Mouse (Mus musculus): ENCODE measurements around the gene Ccnb1ip1. TPM values are rescaled to one million over a fixed set of nuclear protein-coding genes. Genes with fewer than 3 reads are reported as not detected.

The Ccnb1ip1 gene
- total and polyA plus RNA-seq, 3 experiments, result 2.7 TPM; not detected in 2

DNA sequence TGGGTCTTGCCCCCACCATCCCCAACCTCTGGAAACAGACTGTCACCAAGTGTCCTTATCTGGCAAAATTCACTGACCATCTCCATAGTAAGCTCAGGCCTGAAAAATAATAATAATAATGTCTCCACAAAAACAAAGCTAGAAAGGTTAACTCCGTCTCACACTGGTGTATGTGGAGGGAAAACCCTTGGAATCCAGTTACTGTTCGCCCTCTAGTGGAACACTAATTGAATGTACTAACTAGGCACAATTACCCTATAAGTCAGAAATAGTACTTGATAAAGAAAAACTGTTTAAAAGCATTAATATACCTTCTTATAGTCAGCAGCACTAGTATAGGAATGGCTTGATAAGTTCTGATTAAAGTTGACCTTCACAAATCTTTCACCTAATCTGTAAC is 19.4 kb downstream of the Ccnb1ip1 start (continued):
- no peak for TF ChIP-seq HCFC1 (IDR thresholded peaks at IDR 0.05; ENCODE audit: low read depth, low read length)
- TF ChIP-seq CHD1 (IDR thresholded peaks at IDR 0.05; ENCODE audit: low read depth, low read length), result no peak
- TF ChIP-seq JUND (conservative IDR thresholded peaks at IDR 0.05; ENCODE audit: low read depth, low read length), result no peak
- TF ChIP-seq KAT2A (IDR thresholded peaks at IDR 0.05; ENCODE audit: insufficient replicate concordance, low read length), result no peak
- TF ChIP-seq PAX5 (IDR thresholded peaks at IDR 0.05; ENCODE audit: low read length), result no peak
- TF ChIP-seq JUN (IDR thresholded peaks at IDR 0.05; ENCODE audit: insufficient read depth, low read depth, low read length), result no peak

- Histone ChIP-seq H3K4me2 (ENCODE audit: insufficient read depth, low read depth, poor library complexity, severe bottlenecking) (peak within 1 kb of the TSS; percentile 93), H3K79me2 (replicated peaks; ENCODE audit: control insufficient read depth, extremely low read depth, insufficient read depth, poor library complexity, severe bottlenecking) (peaks cover 19% of the 10 kb centered on the region), H3K9ac (ENCODE audit: insufficient read depth, low read depth) (peak within 1 kb of the TSS; percentile 80), H3K27me3 (replicated peaks) (no peaks in the 10 kb centered on the region), H3K4me1 (ENCODE audit: control insufficient read depth in 1 of 2, insufficient read depth in 2 of 2) (peaks cover 3 to 17% of the 10 kb centered on the region in 2 experiments; a peak in 2 of 4 replicates), H3K9me3 (replicated peaks; ENCODE audit: low read length) (peaks cover 7% of the 10 kb centered on the region), H3K36me3 (replicated peaks in 1 of 2; ENCODE audit: control insufficient read depth in 1 of 2, insufficient read depth in 1 of 2, low read length in 1 of 2) (peaks cover 10 to 29% of the 10 kb centered on the region in 2 experiments), H3K4me3 (replicated peaks in 1 of 3; ENCODE audit: low read depth in 2 of 3, low read length in 2 of 3, poor library complexity in 1 of 3) (peak within 1 kb of the TSS; percentile 87 to 94 (median 89)), H3K27ac (ENCODE audit: insufficient read depth, low read depth) (no peak within 1 kb of the TSS)
- dilution Hi-C loops (cut with MboI; ENCODE audit: extremely low pct_ligation_motif_present, extremely low pct_unique_long_range_greater_than_20kb, low sequenced_read_pairs) (no loop called here), in situ Hi-C loops (cut with MboI; ENCODE audit: low pct_ligation_motif_present, low pct_unique_long_range_greater_than_20kb, low sequenced_read_pairs) (no loop called here)
- peak; percentile 93 for DNase-seq (ENCODE audit: extremely low read depth)
- TF ChIP-seq E2F4 (IDR thresholded peaks at IDR 0.05; ENCODE audit: insufficient replicate concordance, low read depth, low read length) (no peak), ZMIZ1 (IDR thresholded peaks at IDR 0.05; ENCODE audit: low read depth, low read length) (no peak), IRF4 (IDR thresholded peaks at IDR 0.05; ENCODE audit: low read depth, low read length) (0 out of 2 replicates have a peak, but pooled peaks have one; percentile 19), MEF2A (IDR thresholded peaks at IDR 0.05; ENCODE audit: borderline replicate concordance, low read depth, low read length) (0 out of 2 replicates have a peak, but pooled peaks have one; percentile 17), RAD21 (IDR thresholded peaks at IDR 0.05; ENCODE audit: low read depth, low read length) (no peak), NELFE (IDR thresholded peaks at IDR 0.05; ENCODE audit: low read depth, low read length) (0 out of 2 replicates have a peak, but pooled peaks have one; percentile 31), POLR2A (IDR thresholded peaks at IDR 0.05; ENCODE audit: low read depth, low read length) (peak; percentile 75), CHD2 (IDR thresholded peaks at IDR 0.05; ENCODE audit: low read length) (peak; percentile 49; the same call in 1 of the 2 replicates), SIN3A (IDR thresholded peaks at IDR 0.05; ENCODE audit: low read length) (peak; percentile 82), TCF12 (IDR thresholded peaks at IDR 0.05; ENCODE audit: low read depth, low read length) (peak; percentile 88), SMC3 (IDR thresholded peaks at IDR 0.05; ENCODE audit: low read depth, low read length) (no peak), GABPA (IDR thresholded peaks at IDR 0.05; ENCODE audit: insufficient replicate concordance, low read depth, low read length) (peak; percentile 91), TBP (conservative IDR thresholded peaks at IDR 0.05; ENCODE audit: low read depth, low read length) (peak; percentile 51; the same call in 1 of the 2 replicates), MYC (IDR thresholded peaks at IDR 0.05; ENCODE audit: low read depth, low read length) (peak; percentile 9; the same call in 1 of the 2 replicates), ZKSCAN1 (IDR thresholded peaks at IDR 0.05; ENCODE audit: borderline replicate concordance, low read depth, low read length) (no peak), HCFC1 (IDR thresholded peaks at IDR 0.05; ENCODE audit: low read depth, low read length) (peak; percentile 81), CTCF (conservative IDR thresholded peaks at IDR 0.05 in 1 of 2, IDR thresholded peaks at IDR 0.05 in 1 of 2; ENCODE audit: low read depth in 2 of 2, low read length in 2 of 2) (peak; percentile 81 to 85)
Measured at GRCm38 (mm10) chr14:50785251-50785637, 22.3 kb downstream of the Ccnb1ip1 start, which contains the start of gene Ttc5. Gene Ttc5, minus strand, starts transcription at chr14:50785519.
